Mouse (Mus musculus) granulocyte monocyte progenitor cell, adult 5-6 weeks (primary cell): ENCODE measurements at regions not wholly inside any gene's neighbourhood (a gene's known extent, or its start where the extent isn't known, plus 50 kb on each side); places are given as distances from the start of the nearest gene placed in this dataset.
"Not testable (repeated sequence)": the region's sequence is repeated elsewhere in the genome, so short reads cannot be mapped to it uniquely, and the experiment has no call there.

Source experiments
- ATAC-seq: replicated peaks from 2 replicates; pipeline ENCODE4 v1.8.0; 2016; ENCODE audit warnings: mild to moderate bottlenecking, moderate TSS enrichment, inconsistent platforms; ENCODE audit not compliant: poor library complexity, severe bottlenecking

GRCm38 (mm10) chr8:8852656-8853366, 162.5 kb upstream of the Arglu1 start:
- no peak for ATAC-seq

GRCm38 (mm10) chr8:8851271-8851670, 160.9 kb upstream of the Arglu1 start:
- ATAC-seq: no peak

- ATAC-seq: no peak
These were observed 160.4 kb upstream of the Arglu1 start for GRCm38 (mm10) chr8:8850766-8851165.

GRCm38 (mm10) chr8:8847579-8847978, 157.3 kb upstream of the Arglu1 start:
- ATAC-seq: no peak

GRCm38 (mm10) chr8:8842326-8842725, 152.0 kb upstream of the Arglu1 start:
- ATAC-seq: no peak

GRCm38 (mm10) chr8:8836166-8836565, 145.8 kb upstream of the Arglu1 start:
- not testable (repeated sequence) for ATAC-seq

- ATAC-seq: no peak
These were observed 141.0 kb upstream of the Arglu1 start for GRCm38 (mm10) chr8:8831306-8831705.

GRCm38 (mm10) chr8:8829230-8829629, 138.9 kb upstream of the Arglu1 start:
- no peak for ATAC-seq

GRCm38 (mm10) chr8:8827555-8827954, 137.2 kb upstream of the Arglu1 start:
- no peak for ATAC-seq

GRCm38 (mm10) chr8:8826801-8827200, 136.5 kb upstream of the Arglu1 start:
- ATAC-seq: no peak

GRCm38 (mm10) chr8:8824886-8825285, 134.6 kb upstream of the Arglu1 start:
- no peak for ATAC-seq

- no peak for ATAC-seq
These were observed 130.8 kb upstream of the Arglu1 start for GRCm38 (mm10) chr8:8821119-8821518.

GRCm38 (mm10) chr8:8820614-8821013, 130.3 kb upstream of the Arglu1 start:
- no peak for ATAC-seq

- no peak for ATAC-seq
These were observed 129.1 kb upstream of the Arglu1 start for GRCm38 (mm10) chr8:8819233-8819931.

GRCm38 (mm10) chr8:8812807-8813167, 122.5 kb upstream of the Arglu1 start:
- no peak for ATAC-seq

GRCm38 (mm10) chr8:8812051-8812806, 121.9 kb upstream of the Arglu1 start:
- no peak for ATAC-seq

GRCm38 (mm10) chr8:8810928-8811327, 120.6 kb upstream of the Arglu1 start:
- no peak for ATAC-seq

- ATAC-seq: no peak
These were observed 119.6 kb upstream of the Arglu1 start for GRCm38 (mm10) chr8:8809835-8810439.

GRCm38 (mm10) chr8:8809349-8809748, 119.0 kb upstream of the Arglu1 start:
- no peak for ATAC-seq

- no peak for ATAC-seq
These were observed 112.5 kb upstream of the Arglu1 start for GRCm38 (mm10) chr8:8802761-8803340.

GRCm38 (mm10) chr8:8802317-8802716, 112.0 kb upstream of the Arglu1 start:
- no peak for ATAC-seq
